Mouse (Mus musculus): ENCODE results near the gene Dlgap4.

DNA sequence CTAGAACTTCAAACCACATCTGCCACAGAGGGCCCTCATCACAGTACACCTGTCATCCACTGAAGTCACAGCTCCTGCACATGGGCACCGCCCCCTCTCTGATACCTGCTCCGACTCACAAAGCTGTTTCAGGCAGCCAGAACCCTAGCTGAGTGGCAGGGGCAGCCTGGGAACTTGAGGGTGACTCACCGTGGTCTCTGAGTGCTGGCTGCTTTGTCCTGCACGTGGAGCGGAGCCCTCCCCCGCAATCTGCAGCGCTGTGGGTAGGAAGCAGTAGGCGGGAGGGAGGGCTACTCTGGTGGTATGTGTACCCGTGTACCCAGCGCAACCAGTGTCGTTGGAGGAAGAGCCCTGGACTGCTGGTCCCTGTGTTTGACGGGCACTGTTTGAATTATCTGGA is 69.5 kb downstream of the Dlgap4 start:
- TF ChIP-seq CTCF (IDR thresholded peaks at IDR 0.05; ENCODE audit: control insufficient read depth, insufficient read depth, insufficient read length) (no peak), MAX (IDR thresholded peaks at IDR 0.05) (no peak), CEBPB (IDR thresholded peaks at IDR 0.05; ENCODE audit: low read depth) (no peak), USF1 (IDR thresholded peaks at IDR 0.05; ENCODE audit: low read depth) (no peak), MYOD1 (IDR thresholded peaks at IDR 0.05; ENCODE audit: control insufficient read depth, insufficient read length, low read depth) (peak; percentile 19), MYOG (IDR thresholded peaks at IDR 0.05; ENCODE audit: control insufficient read depth, extremely low read depth, insufficient read length) (no peak), FOSL1 (IDR thresholded peaks at IDR 0.05; ENCODE audit: insufficient read depth, low read length, poor library complexity, severe bottlenecking) (no peak)
